Mouse (Mus musculus): ENCODE data around the gene Dclk3. TPM values are rescaled to one million over a fixed set of nuclear protein-coding genes. Genes with fewer than 3 reads are reported as not detected.
A peak's percentile ranks its signal among the peaks of the same experiment; 100 is the strongest.

Dclk3 gene
- 0.07 and 0.19 TPM in 2 replicates for polyA plus RNA-seq (2014; fragmentation: Nextera tagmentation; extraction: Ambion mirVana)

GRCm38 (mm10) chr9:111438904-111439835 is at the start of gene Dclk3:
Dclk3 (plus strand) TSS chr9:111439081.
- WGBS: 5% methylated on average over 40 of the region's 57 CpGs
- ATAC-seq (replicated peaks; ENCODE audit: low FRiP score) (peak; percentile 71), DNase-seq (ENCODE audit: low spot score) (peak; percentile 39)
- Histone ChIP-seq H3K27me3 (replicated peaks; ENCODE audit: control insufficient read depth, insufficient read depth, low read length) (peaks cover 33% of the 10 kb centered on the region), H3K9me3 (ENCODE audit: control insufficient read depth, low read length) (no peaks in the 10 kb centered on the region), H3K4me2 (peak within 1 kb of the TSS; percentile 67), H3K27ac (ENCODE audit: low read depth, low read length) (no peak within 1 kb of the TSS), H3K4me3 (ENCODE audit: low read depth, low read length) (peak within 1 kb of the TSS; percentile 39), H3K9ac (ENCODE audit: low read depth, low read length) (no peak within 1 kb of the TSS), H3K4me1 (replicated peaks; ENCODE audit: control insufficient read depth, insufficient read depth, low read length) (no peaks in the 10 kb centered on the region), H3K36me3 (ENCODE audit: control insufficient read depth, insufficient read depth, low read length) (no peaks in the 10 kb centered on the region)

DNA sequence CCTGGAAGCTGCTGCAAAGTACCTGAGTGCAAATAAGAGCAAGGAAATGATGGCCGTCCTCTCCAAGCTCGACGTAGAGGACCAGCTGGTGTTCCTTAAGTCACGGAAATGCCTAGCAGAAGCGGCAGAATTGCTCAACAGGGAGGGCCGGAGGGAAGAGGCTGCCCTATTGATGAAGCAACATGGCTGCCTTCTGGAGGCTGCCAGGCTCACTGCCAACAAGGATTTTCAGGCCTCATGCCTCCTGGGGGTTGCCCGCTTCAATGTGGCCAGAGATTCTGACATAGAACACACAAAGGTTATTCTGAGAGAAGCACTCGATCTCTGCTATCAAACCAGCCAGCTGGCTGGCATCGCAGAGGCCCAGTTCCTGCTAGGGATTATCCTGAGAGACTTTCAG is 48.9 kb upstream of the Dclk3 start:
- Histone ChIP-seq H3K36me3 (ENCODE audit: control insufficient read depth, insufficient read depth, low read length) (no peaks in the 10 kb centered on the region), H3K4me3 (ENCODE audit: low read depth, low read length) (no peak overlapping the region), H3K4me2 (no peak overlapping the region), H3K27ac (ENCODE audit: low read depth, low read length) (no peak overlapping the region), H3K9ac (ENCODE audit: low read depth, low read length) (no peak overlapping the region), H3K9me3 (ENCODE audit: control insufficient read depth, low read length) (no peaks in the 10 kb centered on the region), H3K27me3 (replicated peaks; ENCODE audit: control insufficient read depth, insufficient read depth, low read length) (no peaks in the 10 kb centered on the region), H3K4me1 (replicated peaks; ENCODE audit: control insufficient read depth, insufficient read depth, low read length) (no peaks in the 10 kb centered on the region)
- DNase-seq (ENCODE audit: low spot score): no peak
- WGBS: 83% methylated on average over 9 of the region's 9 CpGs
- no peak for ATAC-seq (replicated peaks; ENCODE audit: low FRiP score)

- no peak for DNase-seq (ENCODE audit: low spot score)
- Histone ChIP-seq H3K27me3 (replicated peaks; ENCODE audit: control insufficient read depth, insufficient read depth, low read length) (no peaks in the 10 kb centered on the region), H3K9ac (ENCODE audit: low read depth, low read length) (no peak overlapping the region), H3K4me2 (no peak overlapping the region), H3K4me1 (replicated peaks; ENCODE audit: control insufficient read depth, insufficient read depth, low read length) (no peaks in the 10 kb centered on the region), H3K27ac (ENCODE audit: low read depth, low read length) (no peak overlapping the region), H3K4me3 (ENCODE audit: low read depth, low read length) (no peak overlapping the region), H3K36me3 (ENCODE audit: control insufficient read depth, insufficient read depth, low read length) (no peaks in the 10 kb centered on the region), H3K9me3 (ENCODE audit: control insufficient read depth, low read length) (no peaks in the 10 kb centered on the region)
- 80% methylated on average over 8 of the region's 8 CpGs for WGBS
- ATAC-seq (replicated peaks; ENCODE audit: low FRiP score): no peak
Measured at GRCm38 (mm10) chr9:111391036-111391435, 47.8 kb upstream of the Dclk3 start.

GRCm38 (mm10) chr9:111391926-111392442 is 46.9 kb upstream of the Dclk3 start:
- no peaks in the 10 kb centered on the region for H3K36me3 ChIP-seq (ENCODE audit: control insufficient read depth, insufficient read depth, low read length)
- H3K4me3 ChIP-seq (ENCODE audit: low read depth, low read length): no peak overlapping the region
- H3K27me3 ChIP-seq (replicated peaks; ENCODE audit: control insufficient read depth, insufficient read depth, low read length): no peaks in the 10 kb centered on the region
- 79% methylated on average over 18 of the region's 18 CpGs for WGBS
- no peak overlapping the region for H3K9ac ChIP-seq (ENCODE audit: low read depth, low read length)
- no peaks in the 10 kb centered on the region for H3K4me1 ChIP-seq (replicated peaks; ENCODE audit: control insufficient read depth, insufficient read depth, low read length)
- H3K9me3 ChIP-seq (ENCODE audit: control insufficient read depth, low read length): no peaks in the 10 kb centered on the region
- no peak for DNase-seq (ENCODE audit: low spot score)
- ATAC-seq (replicated peaks; ENCODE audit: low FRiP score): no peak
- H3K27ac ChIP-seq (ENCODE audit: low read depth, low read length): no peak overlapping the region
- no peak overlapping the region for H3K4me2 ChIP-seq

DNA sequence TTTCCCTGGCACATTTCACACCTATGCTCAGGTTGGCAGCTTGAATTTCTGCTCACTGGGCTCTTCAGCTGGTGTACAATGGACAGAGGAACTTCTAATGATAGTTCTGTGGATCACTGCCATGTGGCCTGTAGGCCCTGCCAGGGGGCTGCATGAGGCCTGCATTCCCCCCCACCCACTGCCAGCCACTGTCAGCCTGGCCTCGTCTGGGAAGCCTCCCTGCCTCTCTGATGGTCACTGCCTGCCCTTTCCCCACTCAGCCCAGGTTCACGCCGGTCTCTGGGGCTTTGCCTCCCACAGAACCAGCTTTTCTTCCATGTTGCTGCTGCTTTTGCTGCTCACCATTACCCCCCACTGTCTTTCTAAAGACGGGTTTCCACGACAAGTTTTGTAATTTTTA is 43.6 kb upstream of the Dclk3 start:
- H3K4me2 ChIP-seq: no peak overlapping the region
- H3K27ac ChIP-seq (ENCODE audit: low read depth, low read length): no peak overlapping the region
- no peaks in the 10 kb centered on the region for H3K27me3 ChIP-seq (replicated peaks; ENCODE audit: control insufficient read depth, insufficient read depth, low read length)
- ATAC-seq (replicated peaks; ENCODE audit: low FRiP score) (no peak), DNase-seq (ENCODE audit: low spot score) (no peak)
- 74% methylated on average over 5 of the region's 5 CpGs for WGBS
- H3K9me3 ChIP-seq (ENCODE audit: control insufficient read depth, low read length): no peaks in the 10 kb centered on the region
- no peaks in the 10 kb centered on the region for H3K4me1 ChIP-seq (replicated peaks; ENCODE audit: control insufficient read depth, insufficient read depth, low read length)
- H3K36me3 ChIP-seq (ENCODE audit: control insufficient read depth, insufficient read depth, low read length): no peaks in the 10 kb centered on the region
- H3K9ac ChIP-seq (ENCODE audit: low read depth, low read length): no peak overlapping the region
- no peak overlapping the region for H3K4me3 ChIP-seq (ENCODE audit: low read depth, low read length)

GRCm38 (mm10) chr9:111398059-111398458 is 40.8 kb upstream of the Dclk3 start:
- Histone ChIP-seq H3K27ac (ENCODE audit: low read depth, low read length) (no peak overlapping the region), H3K4me3 (ENCODE audit: low read depth, low read length) (no peak overlapping the region), H3K9ac (ENCODE audit: low read depth, low read length) (no peak overlapping the region), H3K36me3 (ENCODE audit: control insufficient read depth, insufficient read depth, low read length) (no peaks in the 10 kb centered on the region), H3K27me3 (replicated peaks; ENCODE audit: control insufficient read depth, insufficient read depth, low read length) (no peaks in the 10 kb centered on the region), H3K4me2 (no peak overlapping the region), H3K4me1 (replicated peaks; ENCODE audit: control insufficient read depth, insufficient read depth, low read length) (no peaks in the 10 kb centered on the region), H3K9me3 (ENCODE audit: control insufficient read depth, low read length) (no peaks in the 10 kb centered on the region)
- DNase-seq (ENCODE audit: low spot score) (no peak), ATAC-seq (replicated peaks; ENCODE audit: low FRiP score) (no peak)
- WGBS: 68% methylated on average over 2 of the region's 2 CpGs

- ATAC-seq (replicated peaks; ENCODE audit: low FRiP score): no peak
Measured at GRCm38 (mm10) chr9:111400089-111400488, 38.8 kb upstream of the Dclk3 start.

DNA sequence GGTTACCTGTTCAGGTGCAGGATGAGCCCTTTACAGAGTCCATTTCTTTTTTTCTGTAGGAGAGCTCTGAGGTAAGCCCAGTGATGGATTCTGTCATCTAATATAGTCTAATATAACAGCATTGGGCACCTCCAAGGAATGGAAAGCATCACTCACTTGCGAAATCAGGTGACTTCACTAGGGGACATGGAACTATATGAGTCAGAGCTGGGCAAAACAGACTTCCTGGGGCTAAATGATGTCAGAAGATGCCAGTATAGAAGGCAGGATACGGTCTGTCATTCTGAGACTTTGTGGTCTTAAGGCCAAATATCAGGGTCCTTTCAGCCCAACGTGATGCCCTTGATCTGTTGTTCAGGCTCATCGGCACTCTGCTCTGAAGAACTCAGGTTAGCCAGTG is 35.7 kb upstream of the Dclk3 start:
- no peaks in the 10 kb centered on the region for H3K27me3 ChIP-seq (replicated peaks; ENCODE audit: control insufficient read depth, insufficient read depth, low read length)
- H3K36me3 ChIP-seq (ENCODE audit: control insufficient read depth, insufficient read depth, low read length): no peaks in the 10 kb centered on the region
- H3K4me3 ChIP-seq (ENCODE audit: low read depth, low read length): no peak overlapping the region
- no peak overlapping the region for H3K27ac ChIP-seq (ENCODE audit: low read depth, low read length)
- ATAC-seq (replicated peaks; ENCODE audit: low FRiP score) (no peak), DNase-seq (ENCODE audit: low spot score) (no peak)
- H3K9ac ChIP-seq (ENCODE audit: low read depth, low read length): no peak overlapping the region
- no peak overlapping the region for H3K4me2 ChIP-seq
- 80% methylated on average over 4 of the region's 4 CpGs for WGBS
- H3K9me3 ChIP-seq (ENCODE audit: control insufficient read depth, low read length): no peaks in the 10 kb centered on the region
- no peaks in the 10 kb centered on the region for H3K4me1 ChIP-seq (replicated peaks; ENCODE audit: control insufficient read depth, insufficient read depth, low read length)

More at GRCm38 (mm10) chr9:111400089-111400488, 38.8 kb upstream of the Dclk3 start:
- Histone ChIP-seq H3K27ac (ENCODE audit: low read depth, low read length) (no peak overlapping the region), H3K4me1 (replicated peaks; ENCODE audit: control insufficient read depth, insufficient read depth, low read length) (no peaks in the 10 kb centered on the region), H3K36me3 (ENCODE audit: control insufficient read depth, insufficient read depth, low read length) (no peaks in the 10 kb centered on the region), H3K4me2 (no peak overlapping the region), H3K9me3 (ENCODE audit: control insufficient read depth, low read length) (no peaks in the 10 kb centered on the region), H3K4me3 (ENCODE audit: low read depth, low read length) (no peak overlapping the region), H3K9ac (ENCODE audit: low read depth, low read length) (no peak overlapping the region), H3K27me3 (replicated peaks; ENCODE audit: control insufficient read depth, insufficient read depth, low read length) (no peaks in the 10 kb centered on the region)
- 76% methylated on average over 4 of the region's 4 CpGs for WGBS
- no peak for DNase-seq (ENCODE audit: low spot score)
